Mouse (Mus musculus) NIH3T3 (cell line): ENCODE data around the gene Crnkl1.
A peak's percentile ranks its signal among the peaks of the same experiment; 100 is the strongest.
"Not testable (repeated sequence)": the region's sequence is repeated elsewhere in the genome, so short reads cannot be mapped to it uniquely, and the experiment has no call there.

Experiments
- DNase-seq: peaks from one replicate; pipeline ENCODE4 v3.0.0-alpha.2; 2012; ENCODE audit warnings: low read depth

The Crnkl1 gene

DNA sequence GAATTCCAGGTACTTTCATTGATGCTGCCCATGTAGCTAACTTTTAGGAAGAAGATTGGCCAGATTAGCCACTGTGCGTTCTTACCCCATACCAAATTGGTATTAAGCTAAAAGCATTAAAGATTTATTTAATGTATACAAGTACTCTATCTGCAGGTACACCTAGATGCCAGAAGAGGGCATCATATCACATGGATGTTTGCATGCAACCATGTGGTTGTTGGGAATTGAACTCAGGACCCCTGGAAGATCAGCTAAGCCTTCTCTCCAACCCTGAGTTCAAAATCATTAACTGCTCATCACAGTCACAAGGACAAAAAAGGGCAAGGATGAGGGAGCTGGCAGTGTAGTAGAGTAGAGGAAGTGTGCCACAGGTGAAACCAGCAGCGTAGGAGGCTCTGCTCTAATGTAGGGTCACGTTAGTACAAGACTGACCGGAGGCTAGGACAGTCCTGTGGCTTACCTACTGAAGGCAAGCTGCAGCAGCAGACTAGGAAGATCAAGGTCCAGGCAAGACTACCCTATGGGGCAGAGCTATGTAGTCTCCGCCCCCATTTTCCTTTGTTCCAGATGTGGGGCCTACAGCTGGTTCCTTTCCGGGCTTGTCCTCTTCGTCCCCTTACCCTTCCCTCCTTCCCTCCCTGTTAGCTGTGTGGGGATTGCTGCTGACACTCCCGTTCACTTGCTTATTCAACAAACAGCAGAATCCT is 13.7 kb downstream of the Crnkl1 start:
- no peak for DNase-seq

DNA sequence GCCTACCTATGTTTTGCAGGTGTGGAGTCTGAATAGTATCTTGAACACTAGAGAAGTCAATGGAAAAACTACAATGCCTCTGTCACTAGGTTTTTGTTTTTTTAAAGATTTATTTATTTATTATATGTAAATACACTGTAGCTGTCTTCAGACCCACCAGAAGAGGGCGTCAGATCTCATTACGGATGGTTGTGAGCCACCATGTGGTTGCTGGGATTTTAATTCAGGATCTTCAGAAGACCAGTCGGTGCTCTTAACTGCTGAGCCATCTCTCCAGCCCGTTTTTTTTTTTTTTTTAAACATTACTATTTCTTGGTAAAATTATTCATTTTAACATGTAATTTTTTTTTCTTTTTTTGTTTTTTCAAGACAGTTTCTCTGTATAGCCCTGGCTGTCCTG is 28.9 kb downstream of the Crnkl1 start:
- not testable (repeated sequence) for DNase-seq

DNA sequence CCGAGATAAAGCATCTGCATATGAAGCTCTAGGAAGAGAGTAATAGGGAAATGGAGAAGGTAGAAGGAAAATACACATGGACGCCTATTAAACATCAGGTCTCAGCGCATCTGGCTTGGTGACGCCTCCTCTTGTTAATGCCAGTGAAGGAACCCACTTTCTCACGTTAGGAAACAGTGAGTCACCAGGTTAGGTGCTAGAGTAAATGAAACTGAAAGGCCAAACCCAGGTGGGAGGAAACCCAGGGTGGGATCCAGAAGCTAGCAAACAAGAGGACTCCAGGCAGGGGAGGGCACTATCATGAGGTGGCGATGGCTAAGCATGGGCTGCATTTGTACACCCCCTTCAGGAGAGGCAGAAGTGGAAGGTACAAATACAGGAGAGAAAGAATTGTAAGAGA is 29.7 kb downstream of the Crnkl1 start:
- DNase-seq, result peak; percentile 32

DNA sequence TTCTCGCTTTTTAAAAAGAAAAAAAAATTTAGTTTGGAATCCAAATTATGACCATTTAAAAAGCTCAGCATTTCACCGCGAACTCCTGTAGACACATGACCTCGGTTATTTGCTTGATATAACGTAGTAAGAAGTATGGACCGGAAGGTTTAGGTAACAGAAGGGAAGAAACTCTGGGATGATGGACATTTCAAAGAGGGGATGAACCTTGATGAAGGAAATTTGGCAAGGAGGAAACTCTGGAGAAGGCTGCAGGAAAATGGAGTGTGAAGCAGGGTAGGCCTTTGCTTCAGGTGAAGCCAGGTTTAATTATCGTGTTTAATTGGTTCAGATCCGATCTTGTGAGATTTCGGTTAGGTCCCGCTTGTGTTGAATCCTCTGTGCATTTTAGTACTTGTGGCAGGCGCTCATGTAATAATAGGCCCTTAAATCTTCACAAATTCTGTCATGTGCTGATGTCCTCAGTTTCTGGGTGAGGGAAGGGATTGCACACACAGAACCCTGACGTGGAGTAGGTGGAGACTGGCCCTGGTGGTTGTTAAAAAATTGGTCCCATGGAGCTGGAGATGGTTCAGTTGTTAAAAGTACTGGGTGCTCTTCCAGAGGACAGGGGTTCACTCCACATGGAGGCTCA is 30.7 kb downstream of the Crnkl1 start:
- DNase-seq, result peak; percentile 61

DNA sequence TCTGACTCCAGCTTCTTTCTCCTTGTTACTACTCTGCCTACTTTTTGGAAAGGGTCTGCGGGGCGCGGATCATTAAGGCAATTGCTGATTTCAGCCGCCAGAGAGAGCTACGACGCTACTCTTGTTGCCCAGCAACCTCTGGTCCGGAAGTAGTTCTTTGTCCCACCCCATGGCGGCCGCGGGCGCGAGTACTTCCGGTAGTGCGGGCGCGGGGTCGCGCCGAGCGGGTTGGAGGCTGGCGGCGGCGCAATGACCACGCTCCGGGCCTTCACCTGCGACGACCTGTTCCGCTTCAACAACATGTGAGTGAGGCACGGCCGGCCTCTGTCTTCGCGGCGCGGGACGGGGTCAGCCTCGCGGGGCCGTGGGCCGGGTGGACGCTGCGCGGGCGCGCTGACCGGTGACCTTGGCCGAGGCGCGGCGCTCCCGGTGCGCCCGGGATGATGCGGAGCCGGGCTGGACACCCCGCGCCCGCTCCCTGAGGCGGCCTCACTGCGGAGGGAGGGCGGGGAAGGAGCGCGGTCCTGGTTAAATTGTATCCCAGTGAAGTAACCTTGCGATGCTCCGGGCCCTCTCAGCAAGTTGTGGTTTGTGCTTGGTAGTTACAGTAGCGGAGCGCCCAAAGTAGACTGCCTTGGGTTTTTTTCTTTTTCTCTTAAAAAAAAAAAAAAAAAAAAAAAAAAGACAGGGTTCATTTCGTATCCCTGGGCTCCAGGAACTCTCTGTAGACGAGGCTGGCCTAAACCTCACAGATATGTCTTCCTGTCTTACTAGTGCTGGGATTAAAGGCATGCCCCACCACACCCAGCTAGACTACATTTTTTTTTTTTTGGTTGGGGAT is 31.5 kb downstream of the Crnkl1 start:
- peak; percentile 93 for DNase-seq

DNA sequence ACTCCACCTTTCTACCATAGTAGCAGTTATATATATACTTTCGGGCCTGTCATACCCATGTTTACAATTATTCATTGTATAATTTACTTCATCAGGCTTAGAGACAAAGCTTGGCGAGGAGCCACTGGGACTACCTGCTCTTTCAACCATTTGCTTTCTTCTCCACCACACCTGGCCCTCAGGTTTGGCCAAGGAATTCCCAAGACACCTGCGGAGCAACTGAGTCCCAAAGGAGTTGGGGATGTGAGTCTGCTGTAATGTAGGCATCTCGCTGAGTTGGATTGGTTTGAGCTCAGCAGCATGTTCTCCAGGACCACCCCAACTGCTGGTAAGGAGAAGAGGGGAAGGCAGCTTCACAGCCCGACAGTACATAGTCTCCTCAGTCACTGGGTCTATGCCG is 33.0 kb downstream of the Crnkl1 start, which contains the start of gene Naa20:
TSS of gene Naa20 (plus strand) at position 239 of the 400 bp plus-strand sequence.
- DNase-seq, result no peak

DNA sequence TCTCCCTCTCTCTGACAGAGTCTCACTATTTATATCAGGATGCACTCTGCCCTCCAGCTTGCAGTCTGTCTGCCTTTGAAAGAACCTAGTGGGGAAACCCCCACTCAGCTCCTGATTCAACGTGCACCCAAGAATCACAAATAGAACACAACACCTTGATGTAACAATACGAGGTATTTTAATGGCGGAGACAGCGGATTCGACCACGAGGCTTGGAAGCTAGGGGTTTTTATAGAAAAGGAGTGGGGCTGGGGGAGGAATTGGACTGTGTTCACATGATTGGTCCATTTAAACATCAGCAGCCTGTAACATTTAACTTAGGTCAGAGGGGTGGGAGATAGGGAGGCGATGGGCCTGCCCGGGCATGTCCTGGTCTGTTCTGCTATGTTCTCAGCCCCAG is 34.5 kb downstream of the Crnkl1 start:
- DNase-seq, result not testable (repeated sequence)

DNA sequence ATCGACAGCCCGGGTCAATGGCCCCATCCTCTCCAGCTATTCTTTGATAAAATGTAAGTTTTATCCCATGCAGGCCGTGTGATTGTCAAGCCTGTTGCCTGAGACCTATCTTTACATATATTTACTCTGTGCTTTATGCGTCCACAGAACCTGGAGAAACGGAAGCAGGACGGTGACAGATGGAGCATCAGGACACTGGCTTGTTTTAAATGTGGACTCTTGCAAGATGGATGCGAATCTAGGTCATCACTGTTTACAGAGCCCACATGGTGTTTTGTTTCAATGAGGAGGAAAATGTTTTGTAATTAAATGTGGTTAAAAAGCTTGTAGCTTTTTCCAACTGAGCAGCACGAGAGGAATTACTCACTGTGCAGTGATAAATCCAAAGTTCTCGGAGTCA is 36.7 kb downstream of the Crnkl1 start:
- no peak for DNase-seq

DNA sequence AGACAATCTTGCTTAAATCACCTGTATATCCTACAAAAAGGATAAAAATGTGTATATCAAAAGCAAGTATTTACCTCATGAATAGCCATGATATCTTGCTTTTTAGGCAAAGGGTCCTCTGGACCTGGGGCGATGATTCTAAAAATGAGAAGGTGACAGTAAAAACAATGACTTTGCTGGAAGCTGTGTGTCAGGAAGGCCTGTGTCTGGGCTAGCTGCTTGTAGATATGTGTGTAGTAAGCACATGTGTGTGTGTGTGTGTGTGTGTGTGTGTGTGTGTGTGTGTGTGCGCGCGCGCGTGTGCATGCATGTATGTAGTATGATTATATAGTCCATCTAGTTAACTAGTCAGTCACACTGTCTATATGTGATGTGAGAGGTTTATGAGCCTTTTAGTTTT is 41.1 kb downstream of the Crnkl1 start:
- DNase-seq, result no peak

DNA sequence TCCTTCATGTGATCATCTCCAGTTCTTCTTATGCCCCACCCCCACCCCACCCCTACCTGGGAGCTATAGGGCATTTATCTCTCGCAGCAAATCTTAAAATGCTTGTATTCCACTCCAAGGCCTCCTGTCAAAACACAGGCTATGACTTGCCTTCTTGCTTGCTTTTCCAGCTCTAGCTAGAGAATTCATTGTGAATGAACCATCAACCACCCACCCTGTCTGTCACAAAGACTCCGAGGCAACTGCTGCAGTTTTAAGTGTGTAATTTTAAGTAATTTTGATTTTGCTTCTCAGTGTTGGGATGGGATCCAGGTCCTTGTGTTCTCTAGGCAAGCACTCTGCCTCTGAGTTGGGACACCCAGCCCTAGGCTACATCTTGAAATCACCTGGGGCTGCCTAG is 44.2 kb downstream of the Crnkl1 start:
- DNase-seq, result no peak

DNA sequence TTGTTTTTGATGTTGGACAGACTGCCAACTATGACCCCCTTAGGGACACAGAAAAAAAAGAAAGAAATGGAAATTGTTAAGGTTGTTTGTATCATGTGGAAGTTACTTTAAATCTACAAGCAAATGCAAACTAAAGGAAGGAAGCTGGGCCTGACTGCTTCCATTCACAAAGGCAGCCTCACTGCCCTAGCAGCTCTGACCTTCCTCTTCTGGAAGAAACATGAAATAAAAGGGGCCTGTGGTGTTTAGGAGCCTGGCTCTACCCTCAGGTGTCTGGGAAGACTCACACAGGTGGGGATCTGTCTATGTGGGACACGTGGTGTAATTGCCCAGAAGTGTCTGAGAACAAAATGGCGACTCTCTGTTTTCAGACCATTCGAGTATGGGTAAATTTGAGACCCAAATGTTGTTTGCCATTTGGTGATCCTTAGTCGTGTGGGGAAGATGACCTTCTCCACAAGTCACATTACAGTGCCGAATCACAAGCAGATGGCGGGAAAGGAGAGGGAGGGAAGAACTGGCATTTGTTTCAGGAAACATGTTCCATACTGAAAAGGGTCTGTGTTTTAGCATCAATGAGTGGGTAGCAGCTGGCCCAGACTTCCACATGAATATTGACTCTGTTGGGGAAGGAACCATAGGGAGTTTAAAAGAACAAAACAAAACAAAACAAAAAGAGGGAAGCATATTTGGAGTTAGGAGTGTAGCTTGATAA is 45.9 kb downstream of the Crnkl1 start:
- no peak for DNase-seq

DNA sequence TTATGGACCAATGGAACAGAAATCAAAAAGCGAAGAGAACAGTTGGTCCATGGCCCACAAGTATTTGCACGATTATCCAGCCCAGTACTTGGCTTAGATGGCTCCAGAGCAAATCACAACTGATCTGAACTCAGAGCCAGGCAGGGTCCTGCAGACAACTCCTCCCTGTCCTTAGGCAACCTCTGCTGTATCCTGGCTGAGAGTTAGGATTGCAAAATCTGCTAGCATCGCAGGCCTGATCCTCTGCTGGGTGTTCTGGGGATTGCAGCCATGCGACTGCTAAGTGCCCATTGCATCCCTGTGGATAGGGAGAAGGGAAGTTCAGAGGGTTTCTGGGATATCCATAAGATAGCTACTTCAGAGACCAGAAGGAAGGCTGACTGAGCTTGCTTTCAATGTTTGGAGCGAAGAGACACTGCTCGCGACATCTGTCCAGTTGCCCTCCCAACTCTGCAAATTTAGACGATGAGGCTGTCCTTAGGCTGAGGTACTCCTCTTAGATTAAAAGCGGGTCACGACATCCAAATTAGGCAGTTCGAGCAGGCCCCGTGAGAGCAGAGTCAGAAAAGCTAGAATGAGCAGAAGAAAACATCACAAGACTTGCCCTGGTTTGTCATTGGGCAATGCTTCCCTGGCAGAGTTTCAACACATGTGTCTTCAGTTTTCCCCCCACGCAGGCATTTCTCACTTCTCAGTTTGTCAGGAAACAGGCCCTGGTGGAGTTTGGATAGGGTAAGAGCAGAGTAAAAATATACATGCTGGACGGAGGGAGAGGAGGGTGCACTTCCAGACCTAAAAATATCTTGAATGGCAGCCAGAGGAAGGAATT is 46.7 kb downstream of the Crnkl1 start:
- peak; percentile 93 for DNase-seq

DNA sequence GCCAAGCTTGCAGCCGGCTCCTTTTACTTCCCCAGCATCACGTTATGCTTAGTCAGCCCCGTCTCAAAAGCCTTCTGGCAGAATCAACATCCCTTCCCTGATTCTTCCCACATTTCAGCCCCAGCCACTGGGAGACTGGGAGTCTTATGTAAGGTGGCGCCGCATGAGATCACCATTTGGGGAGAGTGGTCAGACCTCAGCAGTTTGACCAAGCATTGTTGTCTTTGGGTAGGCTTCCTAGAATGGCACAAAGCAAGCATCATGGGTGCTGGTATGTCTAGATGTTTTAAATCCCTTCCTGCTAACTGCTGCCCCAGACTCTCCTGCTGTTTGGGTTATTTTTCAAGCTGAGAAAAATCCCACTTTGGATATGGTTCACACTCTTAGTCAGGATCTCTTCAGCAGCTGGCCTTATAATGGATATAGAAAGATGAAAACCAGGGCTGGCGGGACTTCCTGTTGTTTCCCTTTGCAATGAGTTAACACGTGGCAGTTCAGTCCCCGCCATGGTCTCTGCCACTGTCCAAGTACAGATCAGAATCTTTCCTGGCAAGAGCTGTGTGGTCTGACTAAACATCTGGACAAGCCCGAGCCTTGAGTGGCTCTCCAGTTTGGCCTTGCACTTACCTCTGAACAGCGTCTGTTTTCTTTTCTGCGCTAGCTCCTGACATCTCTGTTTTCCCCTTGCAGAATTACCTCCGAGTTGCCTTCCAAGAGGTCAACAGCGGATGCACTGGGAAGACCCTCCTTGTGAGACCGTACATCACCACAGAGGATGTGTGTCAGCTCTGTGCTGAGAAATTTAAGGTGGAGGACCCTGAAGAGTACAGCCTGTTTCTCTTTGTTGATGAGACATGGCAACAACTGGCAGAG is 49.7 kb downstream of the Crnkl1 start:
- DNase-seq, result peak; percentile 84

DNA sequence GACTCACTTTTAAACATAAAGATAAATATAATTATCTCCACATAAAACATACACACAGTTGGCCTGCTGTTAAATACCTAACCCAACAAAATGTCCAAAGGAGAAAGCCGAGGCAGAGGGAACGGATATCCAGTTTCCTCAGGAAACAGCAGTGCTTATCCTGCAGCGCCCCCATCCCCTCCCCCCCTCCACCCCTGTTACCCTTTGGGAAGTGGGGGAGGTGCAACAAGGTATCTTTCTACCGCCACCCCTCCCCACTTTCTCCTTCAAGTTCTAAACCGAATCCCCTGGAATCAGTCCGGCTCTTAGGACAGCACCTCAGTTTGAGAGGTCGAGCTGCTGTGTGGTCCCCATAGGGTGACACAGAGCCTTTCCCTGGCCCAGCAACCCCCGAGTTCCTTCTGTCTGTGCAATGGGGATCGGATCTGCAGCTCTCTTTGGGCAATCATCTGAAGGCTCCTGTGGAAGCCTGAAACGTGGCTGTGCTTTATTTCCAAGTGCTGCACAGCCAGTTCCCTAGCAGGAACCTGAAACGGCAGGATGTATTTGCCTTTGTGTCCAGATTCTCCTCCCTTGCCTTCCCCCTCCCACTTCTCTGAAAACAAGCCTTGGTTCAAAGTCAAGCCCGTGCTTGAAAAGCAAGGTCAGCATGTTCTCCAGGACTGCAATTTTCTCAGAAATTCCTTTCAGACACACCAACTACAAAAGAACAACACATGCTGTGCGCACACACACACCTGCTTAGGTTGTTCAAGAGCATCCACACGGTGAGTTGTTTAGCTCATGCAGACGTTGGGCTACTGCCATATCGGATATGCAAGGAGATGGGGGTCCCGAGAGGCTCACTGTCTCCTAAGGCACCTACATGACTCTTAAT is 50.5 kb downstream of the Crnkl1 start:
- no peak for DNase-seq

DNA sequence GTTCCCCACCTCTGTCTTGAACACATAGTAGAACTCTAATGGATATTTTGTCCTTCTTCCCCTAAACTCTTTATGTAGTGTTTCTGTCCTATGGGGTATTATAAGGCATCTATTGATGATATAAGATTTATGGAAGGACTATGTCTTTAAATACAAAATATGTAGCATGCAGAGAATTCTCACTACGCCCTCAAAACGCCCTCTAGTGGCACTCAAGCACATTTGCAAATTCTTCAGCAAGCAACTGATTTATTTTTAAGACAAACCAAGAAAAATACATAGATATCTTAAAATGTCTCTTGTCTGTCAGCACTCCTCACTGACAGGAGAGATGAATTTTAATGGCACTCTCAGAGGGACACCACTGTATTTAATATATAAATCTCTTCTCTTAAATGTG is 52.4 kb downstream of the Crnkl1 start:
- DNase-seq, result peak; percentile 72

DNA sequence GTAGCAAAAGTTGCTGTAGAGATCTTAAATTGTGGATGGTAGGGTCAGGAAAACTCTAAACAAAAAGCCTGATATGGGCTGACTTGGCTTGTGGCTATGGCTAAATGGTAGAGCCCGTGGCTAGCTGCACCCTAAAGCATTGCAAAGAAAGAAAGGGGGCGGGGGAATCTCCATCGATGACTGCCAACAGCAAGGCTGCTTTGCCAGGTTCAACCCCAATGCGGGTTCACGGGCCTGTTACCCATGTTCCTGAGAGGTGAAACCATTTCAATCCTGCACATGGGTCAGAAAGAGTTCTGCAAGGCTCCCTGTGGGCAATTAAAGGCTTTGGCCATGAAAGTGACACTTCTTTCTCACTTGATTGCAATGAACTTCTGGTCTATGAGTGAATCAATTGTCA is 52.9 kb downstream of the Crnkl1 start:
- no peak for DNase-seq

DNA sequence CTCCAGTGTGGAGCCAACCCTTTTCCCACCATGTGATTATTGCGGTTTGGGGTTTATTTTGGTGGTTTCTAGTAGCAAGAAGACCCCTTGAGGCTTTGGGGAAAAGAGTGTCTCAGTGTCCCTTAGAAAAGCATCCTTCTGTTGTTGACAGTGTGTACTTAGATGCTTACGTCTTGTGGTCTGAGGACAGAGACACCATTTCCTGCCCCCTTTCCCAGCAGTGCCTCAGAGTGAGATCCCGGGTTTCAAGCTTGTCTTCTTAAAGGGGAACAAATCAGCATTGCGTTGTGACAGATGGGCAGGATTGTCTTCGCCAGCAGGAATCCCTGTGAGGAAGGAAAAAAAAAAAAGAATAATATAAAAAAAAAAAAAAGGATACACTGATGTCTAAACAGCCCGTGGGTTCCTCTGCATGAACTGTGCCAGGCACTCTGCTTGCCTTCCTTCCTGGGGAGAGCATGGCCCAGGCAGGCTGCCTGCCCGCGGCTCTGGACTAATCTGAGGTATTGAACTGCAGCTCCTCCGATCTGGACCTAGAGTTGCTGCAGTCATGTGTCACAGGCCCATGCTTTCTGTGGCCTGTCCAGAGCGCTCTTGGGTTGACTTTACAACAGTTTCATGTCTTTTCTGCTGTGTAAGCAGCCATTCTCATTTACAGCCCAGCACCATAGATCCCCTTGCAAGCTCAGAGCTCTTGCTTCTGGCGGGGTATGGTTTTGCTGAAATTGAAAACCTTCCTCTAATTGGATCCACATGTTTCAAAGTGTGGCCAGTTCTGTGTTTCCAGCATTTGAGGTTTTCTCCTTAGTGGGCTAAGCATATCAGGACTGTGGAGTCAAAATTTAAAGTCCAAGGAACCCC is 53.7 kb downstream of the Crnkl1 start:
- peak; percentile 86 for DNase-seq

DNA sequence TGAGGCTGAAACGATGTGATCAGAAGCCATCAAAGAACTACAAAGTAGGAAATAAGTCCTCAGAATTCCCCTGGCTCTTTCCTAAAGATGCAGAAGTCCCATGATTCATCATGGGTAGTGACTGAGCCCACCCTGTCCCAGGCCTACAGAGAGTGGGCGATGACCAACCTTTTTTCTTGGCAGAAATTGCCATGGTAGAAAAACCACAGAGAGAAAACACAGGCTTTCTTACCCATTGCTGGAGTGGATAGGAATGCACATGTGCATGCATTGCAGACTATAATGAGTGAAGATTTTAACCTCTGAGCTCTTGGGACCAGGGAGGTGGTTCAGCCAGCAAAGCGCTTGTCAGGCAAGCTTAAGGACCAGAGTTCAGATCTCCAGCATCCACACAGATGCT is 57.6 kb downstream of the Crnkl1 start:
- peak; percentile 53 for DNase-seq
